Mouse (Mus musculus) adipocyte (in vitro differentiated cells): Measurements from ENCODE around the gene Olfr12.

ENCODE experiments used
- DNase-seq: peaks from one replicate; pipeline ENCODE4 v3.0.0-alpha.2; 2016; ENCODE audit warnings: low spot score

Gene Olfr12

GRCm38 (mm10) chr1:92617488-92617887, at the start of gene Olfr12:
TSS of gene Olfr12 (plus strand) at chr1:92617788.
- DNase-seq: no peak

- DNase-seq: no peak
Measured at GRCm38 (mm10) chr1:92571022-92571421, 46.6 kb upstream of the Olfr12 start, which contains the start of gene Olfr1413. TSS of gene Olfr1413 (plus strand) at chr1:92571322.

GRCm38 (mm10) chr1:92585479-92585878, 32.1 kb upstream of the Olfr12 start, which contains the start of gene Olfr1412:
TSS of gene Olfr1412 (plus strand) at chr1:92585779.
- no peak for DNase-seq

GRCm38 (mm10) chr1:92594111-92594510, 23.5 kb upstream of the Olfr12 start, which contains the start of gene Olfr1411:
TSS of gene Olfr1411 (plus strand) at chr1:92594411.
- DNase-seq: no peak

DNA sequence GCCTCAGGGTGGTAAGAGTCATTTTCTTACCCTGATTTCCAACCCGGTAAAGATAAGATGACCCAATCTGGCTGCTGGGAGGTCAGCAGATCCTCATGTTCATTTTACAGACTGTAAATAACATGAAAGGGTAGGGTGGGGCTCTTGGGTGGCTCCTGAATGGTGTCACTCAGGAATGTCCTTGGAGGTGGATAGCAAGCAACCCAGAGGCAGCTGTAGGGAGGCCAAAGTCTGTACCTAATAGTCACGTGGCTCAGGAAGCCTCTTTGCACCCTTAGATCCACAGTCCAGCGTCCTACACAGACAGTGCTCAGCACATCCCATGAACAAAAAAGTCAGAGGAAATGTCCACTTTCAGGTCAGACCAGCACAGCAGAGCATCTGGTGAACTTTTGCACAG, 21.6 kb upstream of the Olfr12 start:
- DNase-seq: no peak

GRCm38 (mm10) chr1:92605482-92605881, 12.1 kb upstream of the Olfr12 start, which contains the start of gene Olfr1410:
TSS of gene Olfr1410 (plus strand) at chr1:92605782.
- no peak for DNase-seq

GRCm38 (mm10) chr1:92607711-92608110, 9.9 kb upstream of the Olfr12 start:
- DNase-seq: no peak

GRCm38 (mm10) chr1:92611008-92611407, 6.6 kb upstream of the Olfr12 start:
- DNase-seq: peak; percentile 23

DNA sequence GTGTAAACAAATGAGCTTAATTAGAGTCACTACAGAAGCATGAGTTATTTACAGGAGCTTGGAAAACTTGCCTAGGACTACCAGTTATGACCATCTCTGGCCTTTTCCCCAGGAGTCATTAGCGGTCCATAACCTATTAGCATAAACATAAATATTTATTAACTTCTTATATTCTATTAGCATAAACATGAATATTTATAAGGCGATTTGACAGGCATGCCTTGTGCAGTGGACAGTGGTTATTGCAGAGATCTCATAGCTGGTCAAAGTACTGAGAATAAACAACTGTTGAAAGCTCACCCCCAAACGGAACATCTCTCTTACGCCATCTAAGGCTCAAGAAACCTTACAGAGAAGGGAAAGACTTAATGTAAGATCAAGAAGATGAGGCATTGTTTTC, 4.4 kb upstream of the Olfr12 start:
- DNase-seq: no peak

- peak; percentile 56 for DNase-seq
Measured at GRCm38 (mm10) chr1:92614516-92614915, 3.1 kb upstream of the Olfr12 start.

DNA sequence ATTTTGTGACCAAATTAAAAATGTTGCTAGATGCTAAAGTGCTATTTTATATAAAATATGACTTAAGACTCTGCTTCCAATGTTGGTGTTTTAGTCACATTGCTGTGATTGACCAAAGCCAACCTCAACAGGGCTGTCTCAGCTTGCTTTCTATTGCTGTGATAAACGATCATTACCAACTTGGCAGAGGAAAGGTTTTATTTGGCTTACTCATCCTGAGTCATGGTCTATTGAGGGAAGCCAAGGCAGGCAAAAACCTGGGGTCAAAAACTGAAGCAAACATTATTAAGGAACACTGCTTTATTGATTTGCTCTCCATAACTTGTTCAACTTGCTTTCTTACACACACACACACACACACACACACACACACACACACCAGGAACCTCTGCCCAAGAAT, 1.5 kb upstream of the Olfr12 start:
- DNase-seq: peak; percentile 25

DNA sequence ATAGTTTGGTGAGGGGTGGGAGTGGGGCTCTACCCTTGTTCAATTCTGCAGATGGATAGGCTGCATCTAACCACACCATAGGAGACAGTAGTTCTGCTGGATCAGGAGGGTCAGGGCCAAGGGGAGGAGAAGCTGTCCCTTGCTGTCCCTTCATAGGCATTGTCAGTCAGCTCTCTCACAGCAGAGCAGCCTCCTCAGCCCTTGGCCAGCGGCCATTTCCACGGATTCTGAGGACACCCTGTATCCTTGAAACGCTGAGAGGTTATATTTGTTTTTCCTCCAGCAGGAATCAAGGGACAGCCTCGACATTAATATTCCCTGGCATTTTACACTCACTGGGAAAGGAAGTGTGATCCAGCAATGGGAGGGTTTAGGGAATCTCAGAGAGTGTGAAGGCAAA, 772 bp downstream of the Olfr12 start:
- no peak for DNase-seq

- DNase-seq: no peak
Measured at GRCm38 (mm10) chr1:92628227-92628626, 10.6 kb downstream of the Olfr12 start.

GRCm38 (mm10) chr1:92632196-92632595, 14.6 kb downstream of the Olfr12 start:
- DNase-seq: no peak

- no peak for DNase-seq
Measured at GRCm38 (mm10) chr1:92632948-92633347, 15.4 kb downstream of the Olfr12 start.

GRCm38 (mm10) chr1:92633726-92634125, 16.1 kb downstream of the Olfr12 start:
- DNase-seq: no peak

DNA sequence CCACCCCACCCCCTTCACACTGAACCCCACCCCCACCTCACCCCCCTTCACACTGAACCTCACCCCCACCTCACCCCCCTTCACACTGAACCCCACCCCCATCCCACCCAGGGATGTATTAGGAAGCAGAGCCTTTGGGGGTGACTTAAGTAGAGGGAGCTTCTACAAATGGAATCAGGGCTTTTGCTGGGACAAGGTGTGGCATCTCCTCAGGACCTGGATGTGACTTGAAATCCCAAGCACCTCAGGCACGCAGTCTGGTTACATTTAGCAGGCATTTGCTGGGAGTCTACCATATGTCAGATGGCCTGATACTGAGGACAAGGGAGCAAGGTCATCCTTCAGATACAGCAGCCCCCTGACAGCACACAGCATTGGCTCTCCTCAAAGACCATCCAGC, 17.0 kb downstream of the Olfr12 start:
- DNase-seq: no peak

- no peak for DNase-seq
Measured at GRCm38 (mm10) chr1:92634976-92635599, 17.5 kb downstream of the Olfr12 start.

DNA sequence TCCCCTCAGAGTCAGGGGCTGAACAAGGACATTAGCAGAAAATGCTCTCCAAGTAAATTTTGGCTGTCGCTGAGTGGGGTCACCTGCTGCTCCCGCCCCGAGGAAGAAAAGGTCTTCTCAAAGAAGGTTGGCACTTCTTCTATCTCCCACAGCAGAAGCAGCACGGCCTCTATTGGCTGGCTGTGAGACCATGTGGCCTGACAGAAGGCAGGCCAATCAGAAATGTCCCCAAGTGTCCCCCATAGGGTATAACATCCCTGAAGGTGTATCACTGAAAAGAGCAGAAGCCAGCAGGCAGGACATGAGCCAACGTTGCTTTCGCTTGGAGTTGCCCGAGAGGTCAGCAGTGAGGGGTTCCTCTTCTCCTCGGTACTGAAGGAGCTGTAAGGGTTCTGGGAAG, 18.4 kb downstream of the Olfr12 start:
- DNase-seq: no peak

GRCm38 (mm10) chr1:92636676-92637075, 19.1 kb downstream of the Olfr12 start:
- no peak for DNase-seq

- no peak for DNase-seq
Measured at GRCm38 (mm10) chr1:92637501-92638172, 20.0 kb downstream of the Olfr12 start.

- DNase-seq: no peak
Measured at GRCm38 (mm10) chr1:92638181-92638580, 20.6 kb downstream of the Olfr12 start.

GRCm38 (mm10) chr1:92638736-92639135, 21.1 kb downstream of the Olfr12 start:
- no peak for DNase-seq

- DNase-seq: no peak
Measured at GRCm38 (mm10) chr1:92640393-92640792, 22.8 kb downstream of the Olfr12 start.
